Mouse (Mus musculus) forebrain, embryonic 10.5 days (tissue): ENCODE data around the gene Sap25. TPM values are rescaled to one million over a fixed set of nuclear protein-coding genes. Genes with fewer than 3 reads are reported as not detected.
"Not testable (repeated sequence)": the region's sequence is repeated elsewhere in the genome, so short reads cannot be mapped to it uniquely, and the experiment has no call there.

Source experiments
- DNase-seq: peaks from one replicate; pipeline ENCODE4 v3.0.0-alpha.2; 2017; ENCODE audit warnings: low spot score; ENCODE audit errors: extremely low spot score
- H3K27ac ChIP-seq: fragments of 300-500 bp; sonication (generic); 2 replicates; pipeline ENCODE4 v1.5.1; 2016; ENCODE audit warnings: mild to moderate bottlenecking
- H3K27me3 ChIP-seq: fragments of 300-500 bp; sonication (generic); 2 replicates; pipeline ENCODE4 v1.6.1; 2016; ENCODE audit warnings: mild to moderate bottlenecking; ENCODE audit not compliant: poor library complexity, severe bottlenecking
- H3K36me3 ChIP-seq: fragments of 300-500 bp; sonication (generic); replicated peaks from 2 replicates; pipeline ENCODE4 v1.6.1; 2016; ENCODE audit warnings: mild to moderate bottlenecking, moderate library complexity
- H3K4me1 ChIP-seq: fragments of 300-500 bp; sonication (generic); 2 replicates; pipeline ENCODE4 v1.6.1; 2016
- H3K4me3 ChIP-seq: fragments of 300-500 bp; sonication (generic); 2 replicates; pipeline ENCODE4 v1.5.1; 2016; ENCODE audit warnings: mild to moderate bottlenecking, moderate library complexity
- H3K9me3 ChIP-seq: fragments of 300-500 bp; sonication (generic); 2 replicates; pipeline ENCODE4 v1.6.1; 2016; ENCODE audit warnings: mild to moderate bottlenecking, moderate library complexity
- WGBS: fragments of 180-500 bp; shearing (Covaris S2); methylation state at CpG from one replicate; pipeline ENCODE4 v1.1.7; 2016; 5-methylcytosine and 5-hydroxymethylcytosine counted together
- polyA plus RNA-seq: library from polyadenylated mRNA; unstranded; fragments of >200 nt; fragmentation: Nextera tagmentation; extraction: Ambion mirVana; gene quantifications from 2 replicates; pipeline ENCODE4 v1.2.1, GENCODE M21; 2016

The Sap25 gene
- polyA plus RNA-seq, 1 experiment from 2014 or later = 7.3 TPM

- Histone ChIP-seq H3K9me3 (no peaks in the 10 kb centered on the region), H3K36me3 (peaks cover 25% of the 10 kb centered on the region), H3K4me3 (peak overlapping the region; percentile 40), H3K27me3 (peaks cover 34% of the 10 kb centered on the region), H3K4me1 (peaks cover 70% of the 10 kb centered on the region), H3K27ac (peak overlapping the region; percentile 84)
- DNase-seq = no peak
- WGBS = 69% methylated on average over 4 of the region's 4 CpGs
Measured at GRCm38 (mm10) chr5:137610056-137610455, 31.1 kb upstream of the Sap25 start.

- Histone ChIP-seq H3K27ac (peak overlapping the region; percentile 84), H3K27me3 (peaks cover 34% of the 10 kb centered on the region), H3K36me3 (peaks cover 19% of the 10 kb centered on the region), H3K4me1 (peaks cover 70% of the 10 kb centered on the region), H3K9me3 (no peaks in the 10 kb centered on the region), H3K4me3 (peak overlapping the region; percentile 40)
- peak; percentile 74 for DNase-seq
- 13% methylated on average over 12 of the region's 12 CpGs for WGBS
Measured at GRCm38 (mm10) chr5:137610548-137611244, 30.4 kb upstream of the Sap25 start.

DNA sequence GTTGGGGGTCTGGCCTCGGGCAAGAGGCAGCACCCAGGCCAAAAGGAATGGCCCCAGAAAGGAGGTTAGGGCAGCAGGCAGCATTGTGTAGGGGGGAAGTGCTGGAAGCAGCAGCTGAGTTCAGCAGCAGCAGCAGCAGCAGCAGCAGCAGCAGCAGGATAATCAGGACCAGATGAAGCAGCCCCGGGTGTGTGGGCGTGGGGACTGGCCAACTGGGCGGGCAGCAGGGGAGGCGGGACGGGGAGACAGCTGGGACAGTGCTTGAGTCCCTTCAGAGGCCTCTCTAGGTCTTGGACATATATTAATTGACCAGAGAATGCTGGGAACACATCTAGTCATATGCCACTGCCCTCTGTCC, 29.9 kb upstream of the Sap25 start:
- H3K36me3 ChIP-seq = peaks cover 13% of the 10 kb centered on the region
- 25% methylated on average over 6 of the region's 6 CpGs for WGBS
- peaks cover 34% of the 10 kb centered on the region for H3K27me3 ChIP-seq
- H3K4me1 ChIP-seq = peaks cover 70% of the 10 kb centered on the region
- H3K9me3 ChIP-seq = no peaks in the 10 kb centered on the region
- H3K4me3 ChIP-seq = peak overlapping the region; percentile 40
- H3K27ac ChIP-seq = peak overlapping the region; percentile 84
- peak; percentile 56 for DNase-seq

DNA sequence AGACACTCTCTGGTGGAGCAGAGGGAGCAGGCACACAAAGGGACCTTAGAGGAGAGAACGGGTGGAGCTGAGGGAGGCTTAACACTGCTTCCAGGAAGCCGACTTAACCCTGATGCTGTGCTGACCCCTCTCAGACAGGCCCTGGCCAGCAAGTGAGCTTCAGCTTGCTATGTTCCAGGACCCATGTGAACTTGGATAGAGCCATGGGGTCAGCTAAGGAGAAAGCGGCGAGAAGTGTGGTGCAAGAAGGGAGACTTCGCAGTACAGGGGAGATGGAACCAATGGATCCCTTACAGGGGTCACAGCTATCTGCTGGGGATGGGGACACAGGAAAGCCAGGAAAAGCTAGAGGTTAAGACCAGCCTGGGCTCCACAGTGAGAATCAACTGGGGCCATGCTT, 28.1 kb upstream of the Sap25 start:
- H3K27ac ChIP-seq = peak overlapping the region; percentile 84
- WGBS = 63% methylated on average over 5 of the region's 5 CpGs
- H3K27me3 ChIP-seq = peaks cover 18% of the 10 kb centered on the region
- no peak overlapping the region for H3K4me3 ChIP-seq
- peaks cover 60% of the 10 kb centered on the region for H3K4me1 ChIP-seq
- DNase-seq = no peak
- H3K36me3 ChIP-seq = no peaks in the 10 kb centered on the region
- no peaks in the 10 kb centered on the region for H3K9me3 ChIP-seq

DNA sequence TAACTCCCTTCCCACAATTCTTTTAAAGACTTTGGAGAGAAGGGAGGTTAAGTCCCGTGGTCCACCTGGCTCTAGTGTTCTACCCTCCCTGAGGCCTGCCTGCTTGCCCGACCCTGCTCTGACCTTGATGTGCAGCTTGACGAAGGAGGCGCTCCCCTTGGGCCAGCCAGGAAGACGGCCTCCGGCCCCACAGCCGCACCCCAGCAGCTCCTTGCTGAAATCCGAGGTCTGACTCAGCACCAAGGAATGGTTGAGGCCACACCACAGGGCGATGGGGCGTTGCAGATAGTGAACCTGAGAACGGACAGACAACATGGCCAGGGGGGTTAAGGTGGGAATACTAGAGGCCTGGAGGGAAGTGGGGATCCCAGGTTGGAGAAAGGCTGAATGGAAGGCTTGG, 27.6 kb upstream of the Sap25 start, which contains the start of gene Pcolce:
Gene Pcolce, minus strand, starts transcription at position 235 of the 400 bp plus-strand sequence.
- Histone ChIP-seq H3K4me1 (peaks cover 56% of the 10 kb centered on the region), H3K27me3 (peaks cover 13% of the 10 kb centered on the region), H3K27ac (peak within 1 kb of the TSS; percentile 84), H3K36me3 (no peaks in the 10 kb centered on the region), H3K4me3 (no peak within 1 kb of the TSS), H3K9me3 (no peaks in the 10 kb centered on the region)
- 64% methylated on average over 11 of the region's 11 CpGs for WGBS
- no peak for DNase-seq

DNA sequence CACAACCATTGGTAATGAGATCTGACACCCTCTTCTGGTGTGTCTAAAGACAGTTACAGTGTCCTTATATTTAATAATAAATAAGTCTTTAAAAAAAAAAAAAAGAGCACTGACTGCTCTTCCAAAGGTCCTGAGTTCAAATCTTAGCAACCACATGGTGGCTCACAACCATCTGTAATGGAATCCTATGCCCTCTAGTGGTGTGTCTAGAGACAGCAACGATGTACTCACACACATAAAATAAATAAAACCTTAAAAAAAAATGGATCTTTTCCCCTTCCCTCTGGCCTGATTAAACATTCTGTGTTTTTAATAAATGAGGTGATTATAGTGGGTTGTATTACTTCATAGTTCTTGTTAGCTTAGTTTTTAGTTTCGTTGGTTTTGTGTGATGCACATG, 26.2 kb upstream of the Sap25 start:
- not testable (repeated sequence) for DNase-seq, H3K27ac ChIP-seq, H3K4me3 ChIP-seq, H3K36me3 ChIP-seq, H3K27me3 ChIP-seq, H3K9me3 ChIP-seq
- 98% methylated on average over 2 of the region's 2 CpGs for WGBS
- H3K4me1 ChIP-seq = peaks cover 42% of the 10 kb centered on the region

DNA sequence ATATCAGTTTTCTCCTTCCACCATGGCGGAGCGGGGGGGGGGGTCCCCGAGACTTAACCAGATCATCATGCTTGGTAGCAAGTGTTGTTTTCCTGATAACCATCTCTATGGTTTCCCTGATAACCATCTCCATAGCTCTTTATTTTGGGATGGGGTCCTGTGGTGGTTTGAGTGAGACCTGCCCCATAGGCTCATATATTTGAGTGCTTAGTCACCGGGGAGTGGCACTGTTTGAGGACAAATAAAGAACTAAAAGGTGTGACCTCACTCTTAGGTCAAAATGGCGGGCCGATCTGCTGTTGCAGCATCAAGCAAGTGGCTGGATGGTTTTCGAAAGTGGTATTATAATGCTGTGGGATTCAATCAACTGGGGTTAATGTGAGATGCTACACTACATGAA, 25.8 kb upstream of the Sap25 start:
- 91% methylated on average over 7 of the region's 7 CpGs for WGBS
- Histone ChIP-seq H3K4me1 (peaks cover 38% of the 10 kb centered on the region), H3K27ac (no peak overlapping the region), H3K9me3 (no peaks in the 10 kb centered on the region), H3K4me3 (no peak overlapping the region), H3K36me3 (no peaks in the 10 kb centered on the region), H3K27me3 (no peaks in the 10 kb centered on the region)
- no peak for DNase-seq

GRCm38 (mm10) chr5:137623937-137624530, 17.1 kb upstream of the Sap25 start:
- no peaks in the 10 kb centered on the region for H3K27me3 ChIP-seq
- H3K36me3 ChIP-seq = no peaks in the 10 kb centered on the region
- peaks cover 33% of the 10 kb centered on the region for H3K4me1 ChIP-seq
- DNase-seq = no peak
- no peaks in the 10 kb centered on the region for H3K9me3 ChIP-seq
- no peak overlapping the region for H3K4me3 ChIP-seq
- H3K27ac ChIP-seq = no peak overlapping the region
- WGBS = 85% methylated on average over 11 of the region's 11 CpGs

- no peak for DNase-seq
- Histone ChIP-seq H3K27ac (peak overlapping the region; percentile 93), H3K9me3 (no peaks in the 10 kb centered on the region), H3K36me3 (peaks cover 23% of the 10 kb centered on the region), H3K4me1 (peaks cover 67% of the 10 kb centered on the region), H3K4me3 (peak overlapping the region; percentile 72), H3K27me3 (no peaks in the 10 kb centered on the region)
- WGBS = 2% methylated on average over 9 of the region's 9 CpGs
Measured at GRCm38 (mm10) chr5:137627991-137628390, 13.1 kb upstream of the Sap25 start.

- peak; percentile 99 for DNase-seq
- under 1% methylated on average over 46 of the region's 46 CpGs for WGBS
- no peaks in the 10 kb centered on the region for H3K9me3 ChIP-seq
- no peaks in the 10 kb centered on the region for H3K27me3 ChIP-seq
- H3K36me3 ChIP-seq = peaks cover 30% of the 10 kb centered on the region
- H3K27ac ChIP-seq = peak within 1 kb of the TSS; percentile 93
- H3K4me3 ChIP-seq = peak within 1 kb of the TSS; percentile 72
- H3K4me1 ChIP-seq = peaks cover 69% of the 10 kb centered on the region
Measured at GRCm38 (mm10) chr5:137628498-137629305, 12.4 kb upstream of the Sap25 start, which contains the start of the genes Fbxo24, Lrch4 and Gm20605. Fbxo24 (minus strand) TSS chr5:137629002. Lrch4 (plus strand) TSS chr5:137629121. Gm20605 (plus strand) TSS chr5:137629175.

DNA sequence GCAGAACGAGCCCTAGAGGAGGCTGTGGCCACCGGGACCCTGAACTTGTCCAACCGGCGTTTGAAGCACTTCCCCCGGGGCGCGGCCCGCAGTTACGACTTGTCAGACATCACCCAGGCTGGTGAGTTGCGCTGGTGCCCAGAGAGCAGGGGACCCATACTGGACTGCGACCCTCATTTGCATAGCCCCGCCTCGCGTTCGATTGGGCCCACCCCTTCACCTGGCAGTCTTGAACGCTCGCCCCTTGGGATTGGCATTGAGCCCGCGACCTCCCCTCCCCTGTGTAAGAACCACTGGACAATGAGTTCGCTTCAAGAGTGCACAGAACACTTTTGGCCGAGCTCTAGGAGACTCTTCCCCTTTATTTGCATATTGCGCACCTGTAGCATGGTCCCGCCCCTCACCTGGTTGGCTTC, 11.8 kb upstream of the Sap25 start:
- H3K4me1 ChIP-seq = peaks cover 68% of the 10 kb centered on the region

GRCm38 (mm10) chr5:137629906-137630545, 11.1 kb upstream of the Sap25 start:
- H3K27ac ChIP-seq = peak overlapping the region; percentile 93
- H3K4me1 ChIP-seq = peaks cover 63% of the 10 kb centered on the region
- peak overlapping the region; percentile 72 for H3K4me3 ChIP-seq
- no peaks in the 10 kb centered on the region for H3K27me3 ChIP-seq
- no peak for DNase-seq
- H3K36me3 ChIP-seq = peaks cover 43% of the 10 kb centered on the region
- no peaks in the 10 kb centered on the region for H3K9me3 ChIP-seq
- 22% methylated on average over 6 of the region's 6 CpGs for WGBS

More for the DNA sequence above, 11.8 kb upstream of the Sap25 start:
- no peaks in the 10 kb centered on the region for H3K27me3 ChIP-seq
- peak overlapping the region; percentile 93 for H3K27ac ChIP-seq
- DNase-seq = no peak
- peaks cover 36% of the 10 kb centered on the region for H3K36me3 ChIP-seq
- H3K9me3 ChIP-seq = no peaks in the 10 kb centered on the region
- H3K4me3 ChIP-seq = peak overlapping the region; percentile 72
- WGBS = under 1% methylated on average over 23 of the region's 23 CpGs
